In genomic region chr10:97446486-97446885, GRCm38 (mm10) we compare ENCODE assay signal across 22 mouse cellular contexts. TPM values are rescaled to one million over a fixed set of nuclear protein-coding genes. Genes with fewer than 3 reads are reported as not detected.
"Had no signal": no experiment of that assay in that cellular context is flagged by ENCODE, and none has a peak within 500 bp of the region (broad histone marks: within the 10 kb centered on the region; RNA-seq: fewer than 3 reads in every experiment).

No protein-coding gene starts in this region.

- DNase-seq: liver, postnatal 0 days; lung, adult 2 months; lung, postnatal 14 days; lung, postnatal 36 days; midbrain, embryonic 14.5 days; retina, postnatal 1 day; right cerebral cortex, adult 18-20 months; right cerebral cortex, postnatal 25 days; right cerebral cortex, postnatal 4 days; spleen, adult 18-20 months; thymus, adult 18-20 months; thymus, postnatal 14 days; thymus, postnatal 36 days had no signal

- H3K9me3 ChIP-seq: lung, embryonic 15.5 days; megakaryocyte, embryonic 14.5 days; midbrain, embryonic 12.5 days; neural tube, embryonic 13.5 days; neural tube, embryonic 15.5 days had no signal

- H3K27me3 ChIP-seq: lung, embryonic 15.5 days; megakaryocyte, embryonic 14.5 days; midbrain, embryonic 12.5 days; neural tube, embryonic 13.5 days; neural tube, embryonic 15.5 days had no signal

- H3K4me3 ChIP-seq: lung, embryonic 15.5 days; megakaryocyte, embryonic 14.5 days; midbrain, embryonic 12.5 days; neural tube, embryonic 13.5 days; neural tube, embryonic 15.5 days had no signal

- H3K27ac ChIP-seq: lung, embryonic 15.5 days; macrophage; midbrain, embryonic 12.5 days; neural tube, embryonic 13.5 days; neural tube, embryonic 15.5 days had no signal

- H3K4me1 ChIP-seq: lung, embryonic 15.5 days; megakaryocyte, embryonic 14.5 days; midbrain, embryonic 12.5 days; neural tube, embryonic 13.5 days; neural tube, embryonic 15.5 days had no signal

- ATAC-seq: liver, postnatal 0 days; lung, postnatal 0 days; midbrain, embryonic 16.5 days had no signal

- H3K9ac ChIP-seq: liver, postnatal 0 days; lung, embryonic 15.5 days; midbrain, embryonic 12.5 days; neural tube, embryonic 13.5 days; neural tube, embryonic 15.5 days had no signal

- H3K36me3 ChIP-seq: lung, embryonic 15.5 days; midbrain, embryonic 12.5 days; neural tube, embryonic 13.5 days; neural tube, embryonic 15.5 days had no signal

- H3K4me2 ChIP-seq: lung, embryonic 15.5 days; midbrain, embryonic 12.5 days; neural tube, embryonic 13.5 days; neural tube, embryonic 15.5 days had no signal

RNA-seq across cellular contexts. Expression of gene Dcn, which starts 32.9 kb away (rescaled TPM):
- total RNA-seq: megakaryocyte progenitor cell, adult 5-6 weeks had no signal
